Mouse (Mus musculus): Measurements from ENCODE around the gene Dctd. TPM values are rescaled to one million over a fixed set of nuclear protein-coding genes. Genes with fewer than 3 reads are reported as not detected.

Dctd gene
- polyA plus RNA-seq, 1 experiment from 2014 or later: 21.2 TPM

- no peak overlapping the region for H3K9ac ChIP-seq (ENCODE audit: low read length)
- WGBS: 83% methylated on average over 14 of the region's 14 CpGs
- H3K27ac ChIP-seq (ENCODE audit: low read depth, low read length): no peak overlapping the region
Observed at GRCm38 (mm10) chr8:48100100-48100787, 1.4 kb downstream of the Dctd start.

DNA sequence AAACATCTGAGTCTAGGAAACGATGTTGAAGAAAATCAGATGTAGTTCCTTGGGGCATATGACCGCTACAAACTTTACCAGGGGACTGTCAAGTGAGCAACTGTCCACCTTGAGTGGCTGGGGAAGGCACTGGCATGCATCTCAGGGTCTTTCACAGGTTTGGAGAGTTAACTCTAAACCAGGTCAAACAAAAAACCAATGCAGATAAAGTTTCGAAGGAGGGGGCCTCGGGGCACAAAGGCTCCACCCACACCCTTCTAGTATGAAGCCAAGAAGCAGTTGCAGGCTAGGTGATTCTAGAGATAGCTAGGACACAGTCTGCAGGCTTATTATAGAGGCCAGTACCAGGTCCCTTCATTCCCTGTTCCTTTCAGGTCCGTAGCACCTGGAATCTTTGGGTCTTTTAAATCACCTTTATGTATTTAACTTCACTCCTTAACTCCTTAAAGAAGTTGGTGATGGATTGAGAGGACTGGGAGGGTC lies 10.5 kb downstream of the Dctd start:
- Histone ChIP-seq H3K27ac (ENCODE audit: low read depth, low read length) (no peak overlapping the region), H3K9me3 (ENCODE audit: control insufficient read depth, low read length) (no peaks in the 10 kb centered on the region), H3K9ac (ENCODE audit: low read length) (peak overlapping the region; percentile 66; the same call in 1 of the 2 replicates), H3K36me3 (ENCODE audit: control insufficient read depth, insufficient read depth, low read length) (no peaks in the 10 kb centered on the region), H3K4me3 (ENCODE audit: low read depth, low read length) (peak overlapping the region; percentile 66), H3K27me3 (ENCODE audit: control insufficient read depth, insufficient read depth, low read length) (no peaks in the 10 kb centered on the region), H3K4me1 (ENCODE audit: control insufficient read depth, insufficient read depth, low read length) (peaks cover 6% of the 10 kb centered on the region; the same call in 1 of the 2 replicates), H3K4me2 (peak overlapping the region; percentile 50)
- 35% methylated on average over 5 of the region's 5 CpGs for WGBS
- DNase-seq (ENCODE audit: low spot score, missing footprints) (no peak), ATAC-seq (ENCODE audit: low FRiP score) (peak; percentile 38)

More at GRCm38 (mm10) chr8:48100100-48100787, 1.4 kb downstream of the Dctd start:
- ATAC-seq (ENCODE audit: low FRiP score) (no peak), DNase-seq (ENCODE audit: low spot score, missing footprints) (peak; percentile 57)
- H3K4me2 ChIP-seq: no peak overlapping the region
- no peaks in the 10 kb centered on the region for H3K9me3 ChIP-seq (ENCODE audit: control insufficient read depth, low read length)
- no peaks in the 10 kb centered on the region for H3K27me3 ChIP-seq (ENCODE audit: control insufficient read depth, insufficient read depth, low read length)
- H3K36me3 ChIP-seq (ENCODE audit: control insufficient read depth, insufficient read depth, low read length): no peaks in the 10 kb centered on the region
- H3K4me1 ChIP-seq (ENCODE audit: control insufficient read depth, insufficient read depth, low read length): peaks cover 10% of the 10 kb centered on the region
- no peak overlapping the region for H3K4me3 ChIP-seq (ENCODE audit: low read depth, low read length)

DNA sequence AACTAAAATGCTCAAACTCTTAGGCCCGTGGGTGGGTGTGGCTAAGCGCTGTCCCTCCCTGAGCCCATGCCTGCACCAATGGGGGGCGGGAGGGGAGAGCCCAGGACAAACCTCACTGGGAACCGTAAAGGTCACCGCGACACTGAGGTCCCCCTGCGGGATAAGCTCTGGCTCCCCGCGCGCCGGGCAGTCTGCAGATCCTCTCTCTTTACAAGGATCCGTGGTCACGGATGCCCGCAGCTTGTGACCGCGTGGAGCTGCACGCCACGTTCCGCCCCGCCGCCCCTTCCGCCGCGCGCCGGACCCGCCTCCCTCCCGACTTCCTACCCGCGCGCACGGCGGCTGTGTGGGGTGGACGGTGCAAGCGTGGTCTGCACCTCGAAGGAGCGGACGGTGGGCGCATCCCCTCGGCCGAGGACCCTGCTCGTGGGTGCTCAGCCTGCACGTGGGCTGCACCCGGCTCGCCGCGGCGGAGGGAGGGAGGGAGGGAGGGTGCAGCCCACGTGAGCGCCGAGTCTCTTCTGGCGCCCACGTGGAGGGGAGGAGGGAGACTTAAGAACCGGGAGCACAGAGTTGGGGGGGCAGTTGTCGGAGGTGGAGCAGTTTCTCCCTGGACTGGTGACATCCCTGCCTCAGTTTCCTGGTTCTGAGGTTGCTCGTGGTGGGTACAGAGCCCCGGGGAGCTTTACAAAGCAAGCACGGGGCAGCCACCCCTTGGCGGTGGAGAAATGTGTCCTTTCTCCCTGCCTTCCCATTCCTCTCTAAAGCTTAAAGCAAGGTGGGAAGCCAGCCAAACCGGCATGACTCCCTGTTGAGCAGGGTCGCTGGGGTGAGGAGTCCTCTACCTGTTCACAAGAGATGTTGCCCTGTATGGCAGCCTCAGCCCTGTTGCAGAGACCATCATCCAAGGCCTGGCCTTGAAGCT lies 11.2 kb downstream of the Dctd start:
- ATAC-seq (ENCODE audit: low FRiP score) (peak; percentile 94), DNase-seq (ENCODE audit: low spot score, missing footprints) (peak; percentile 95)
- peaks cover 6% of the 10 kb centered on the region; the same call in 1 of the 2 replicates for H3K4me1 ChIP-seq (ENCODE audit: control insufficient read depth, insufficient read depth, low read length)
- peak overlapping the region; percentile 50 for H3K4me2 ChIP-seq
- H3K27me3 ChIP-seq (ENCODE audit: control insufficient read depth, insufficient read depth, low read length): no peaks in the 10 kb centered on the region
- WGBS: under 1% methylated on average over 55 of the region's 61 CpGs
- H3K4me3 ChIP-seq (ENCODE audit: low read depth, low read length): peak overlapping the region; percentile 66
- H3K36me3 ChIP-seq (ENCODE audit: control insufficient read depth, insufficient read depth, low read length): no peaks in the 10 kb centered on the region
- H3K27ac ChIP-seq (ENCODE audit: low read depth, low read length): no peak overlapping the region
- no peaks in the 10 kb centered on the region for H3K9me3 ChIP-seq (ENCODE audit: control insufficient read depth, low read length)
- peak overlapping the region; percentile 66 for H3K9ac ChIP-seq (ENCODE audit: low read length)

DNA sequence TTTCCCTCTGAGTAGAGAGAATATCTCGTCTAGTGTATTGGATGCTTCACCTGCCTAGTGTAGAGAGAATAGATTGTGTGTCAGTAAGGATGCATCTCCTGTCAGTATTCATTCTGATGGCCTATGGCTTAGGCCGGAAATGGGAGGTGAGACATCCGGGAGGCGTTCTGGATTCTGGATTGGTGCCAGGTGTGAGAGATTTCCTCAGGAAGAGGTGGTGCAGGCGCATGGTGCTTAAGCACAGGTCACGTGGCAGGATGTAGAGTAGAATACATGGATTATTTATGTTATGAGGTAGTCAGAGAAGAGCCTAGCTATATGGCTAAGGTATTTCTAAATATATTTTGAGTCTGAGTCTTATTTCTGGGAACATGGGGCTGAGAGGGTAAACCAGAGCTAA lies 15.7 kb downstream of the Dctd start:
- 86% methylated on average over 6 of the region's 6 CpGs for WGBS
- ATAC-seq (ENCODE audit: low FRiP score) (no peak), DNase-seq (ENCODE audit: low spot score, missing footprints) (no peak)
- Histone ChIP-seq H3K36me3 (ENCODE audit: control insufficient read depth, insufficient read depth, low read length) (peaks cover 5% of the 10 kb centered on the region; the same call in 1 of the 2 replicates), H3K27me3 (ENCODE audit: control insufficient read depth, insufficient read depth, low read length) (no peaks in the 10 kb centered on the region), H3K4me2 (no peak overlapping the region), H3K9me3 (ENCODE audit: control insufficient read depth, low read length) (no peaks in the 10 kb centered on the region), H3K27ac (ENCODE audit: low read depth, low read length) (no peak overlapping the region), H3K4me3 (ENCODE audit: low read depth, low read length) (no peak overlapping the region), H3K9ac (ENCODE audit: low read length) (no peak overlapping the region), H3K4me1 (ENCODE audit: control insufficient read depth, insufficient read depth, low read length) (peaks cover 5% of the 10 kb centered on the region; the same call in 1 of the 2 replicates)

- Histone ChIP-seq H3K27ac (ENCODE audit: low read depth, low read length) (no peak overlapping the region), H3K4me1 (ENCODE audit: control insufficient read depth, insufficient read depth, low read length) (no peaks in the 10 kb centered on the region), H3K36me3 (ENCODE audit: control insufficient read depth, insufficient read depth, low read length) (peaks cover 5% of the 10 kb centered on the region; the same call in 1 of the 2 replicates), H3K4me3 (ENCODE audit: low read depth, low read length) (no peak overlapping the region), H3K27me3 (ENCODE audit: control insufficient read depth, insufficient read depth, low read length) (no peaks in the 10 kb centered on the region), H3K9ac (ENCODE audit: low read length) (no peak overlapping the region), H3K9me3 (ENCODE audit: control insufficient read depth, low read length) (no peaks in the 10 kb centered on the region), H3K4me2 (no peak overlapping the region)
- 96% methylated on average over 1 of the region's 1 CpGs for WGBS
- no peak for DNase-seq (ENCODE audit: low spot score, missing footprints)
- no peak for ATAC-seq (ENCODE audit: low FRiP score)
Observed at GRCm38 (mm10) chr8:48122991-48123390, 24.1 kb downstream of the Dctd start.

- Histone ChIP-seq H3K36me3 (ENCODE audit: control insufficient read depth, insufficient read depth, low read length) (no peaks in the 10 kb centered on the region), H3K4me1 (ENCODE audit: control insufficient read depth, insufficient read depth, low read length) (no peaks in the 10 kb centered on the region), H3K4me2 (no peak overlapping the region), H3K9me3 (ENCODE audit: control insufficient read depth, low read length) (no peaks in the 10 kb centered on the region), H3K27ac (ENCODE audit: low read depth, low read length) (no peak overlapping the region), H3K9ac (ENCODE audit: low read length) (no peak overlapping the region), H3K27me3 (ENCODE audit: control insufficient read depth, insufficient read depth, low read length) (no peaks in the 10 kb centered on the region), H3K4me3 (ENCODE audit: low read depth, low read length) (no peak overlapping the region)
- DNase-seq (ENCODE audit: low spot score, missing footprints): no peak
- ATAC-seq (ENCODE audit: low FRiP score): no peak
- WGBS: 72% methylated on average over 8 of the region's 8 CpGs
Observed at GRCm38 (mm10) chr8:48124857-48125256, 26.0 kb downstream of the Dctd start.

GRCm38 (mm10) chr8:48126954-48127353 lies 28.1 kb downstream of the Dctd start:
- Histone ChIP-seq H3K9me3 (ENCODE audit: control insufficient read depth, low read length) (no peaks in the 10 kb centered on the region), H3K9ac (ENCODE audit: low read length) (no peak overlapping the region), H3K27me3 (ENCODE audit: control insufficient read depth, insufficient read depth, low read length) (no peaks in the 10 kb centered on the region), H3K4me3 (ENCODE audit: low read depth, low read length) (no peak overlapping the region), H3K27ac (ENCODE audit: low read depth, low read length) (no peak overlapping the region), H3K4me2 (no peak overlapping the region), H3K4me1 (ENCODE audit: control insufficient read depth, insufficient read depth, low read length) (no peaks in the 10 kb centered on the region), H3K36me3 (ENCODE audit: control insufficient read depth, insufficient read depth, low read length) (no peaks in the 10 kb centered on the region)
- DNase-seq (ENCODE audit: low spot score, missing footprints) (no peak), ATAC-seq (ENCODE audit: low FRiP score) (no peak)
- 85% methylated on average over 13 of the region's 13 CpGs for WGBS

GRCm38 (mm10) chr8:48130266-48130665 lies 31.4 kb downstream of the Dctd start:
- Histone ChIP-seq H3K36me3 (ENCODE audit: control insufficient read depth, insufficient read depth, low read length) (no peaks in the 10 kb centered on the region), H3K4me3 (ENCODE audit: low read depth, low read length) (no peak overlapping the region), H3K4me2 (no peak overlapping the region), H3K9ac (ENCODE audit: low read length) (no peak overlapping the region), H3K9me3 (ENCODE audit: control insufficient read depth, low read length) (no peaks in the 10 kb centered on the region), H3K4me1 (ENCODE audit: control insufficient read depth, insufficient read depth, low read length) (no peaks in the 10 kb centered on the region), H3K27me3 (ENCODE audit: control insufficient read depth, insufficient read depth, low read length) (no peaks in the 10 kb centered on the region), H3K27ac (ENCODE audit: low read depth, low read length) (no peak overlapping the region)
- 90% methylated on average over 8 of the region's 8 CpGs for WGBS
- ATAC-seq (ENCODE audit: low FRiP score) (no peak), DNase-seq (ENCODE audit: low spot score, missing footprints) (no peak)

DNA sequence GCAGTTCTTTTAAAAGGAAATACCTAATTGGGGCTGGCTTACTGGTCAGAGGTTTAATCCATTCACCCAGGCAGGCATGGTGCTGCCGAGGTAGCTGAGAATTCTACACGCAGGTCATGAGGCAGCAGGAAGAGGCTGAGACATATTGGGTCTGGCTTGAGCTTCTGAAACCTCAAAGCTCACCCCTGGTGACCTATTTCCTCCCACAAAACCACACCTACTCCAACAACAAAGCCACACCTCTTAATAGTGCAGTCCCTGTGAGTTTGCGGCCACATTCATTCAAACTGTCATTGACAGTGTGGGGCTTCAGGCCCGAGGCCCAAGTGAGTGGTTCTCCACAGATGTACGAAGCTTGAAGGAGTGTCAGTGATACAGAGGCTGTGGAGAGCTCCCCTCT lies 34.4 kb downstream of the Dctd start:
- H3K9ac ChIP-seq (ENCODE audit: low read length): no peak overlapping the region
- no peaks in the 10 kb centered on the region for H3K27me3 ChIP-seq (ENCODE audit: control insufficient read depth, insufficient read depth, low read length)
- H3K36me3 ChIP-seq (ENCODE audit: control insufficient read depth, insufficient read depth, low read length): no peaks in the 10 kb centered on the region
- no peak overlapping the region for H3K4me2 ChIP-seq
- 89% methylated on average over 5 of the region's 5 CpGs for WGBS
- no peaks in the 10 kb centered on the region for H3K9me3 ChIP-seq (ENCODE audit: control insufficient read depth, low read length)
- DNase-seq (ENCODE audit: low spot score, missing footprints) (no peak), ATAC-seq (ENCODE audit: low FRiP score) (no peak)
- no peak overlapping the region for H3K4me3 ChIP-seq (ENCODE audit: low read depth, low read length)
- no peak overlapping the region for H3K27ac ChIP-seq (ENCODE audit: low read depth, low read length)
- H3K4me1 ChIP-seq (ENCODE audit: control insufficient read depth, insufficient read depth, low read length): no peaks in the 10 kb centered on the region
